Mouse (Mus musculus): ENCODE results near the gene Spa17.

DNA sequence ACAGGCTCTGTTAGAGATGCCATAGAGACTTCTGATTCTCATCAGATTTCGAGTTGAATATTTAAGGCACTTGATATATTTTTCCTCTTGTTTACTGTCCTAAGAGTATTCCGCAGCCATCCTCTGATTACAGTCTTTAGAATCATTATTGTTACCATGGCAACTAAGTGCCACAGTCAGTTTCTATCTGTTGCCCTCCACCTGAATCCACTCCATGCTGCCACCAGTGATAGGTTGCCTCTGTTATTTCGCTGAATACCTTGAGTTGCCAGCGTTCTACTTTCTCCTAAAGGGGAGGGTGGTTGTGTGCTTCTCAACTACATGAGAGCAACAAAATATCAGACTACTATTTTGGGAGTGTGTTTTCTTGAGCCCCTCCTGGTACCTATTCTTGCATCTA lies 26.8 kb downstream of the Spa17 start:
- TF ChIP-seq CTCF (IDR thresholded peaks at IDR 0.05; ENCODE audit: low read depth), result no peak
- TF ChIP-seq EP300 (IDR thresholded peaks at IDR 0.05; ENCODE audit: low read depth), result no peak
